Mouse (Mus musculus) embryonic facial prominence, embryonic 12.5 days (tissue): ENCODE data around the gene Olfr732. TPM values are rescaled to one million over a fixed set of nuclear protein-coding genes. Genes with fewer than 3 reads are reported as not detected.

ENCODE experiments used
- ATAC-seq: fragments of 200-750 bp; cut with Nextera tagmentation; 2 replicates; pipeline ENCODE4 v1.8.0; 2017; ENCODE audit not compliant: insufficient number of reproducible peaks, insufficient read depth, low FRiP score, low TSS enrichment
- H3K27ac ChIP-seq: fragments of 300-500 bp; sonication (generic); 2 replicates; pipeline ENCODE4 v1.5.1; 2016; ENCODE audit warnings: mild to moderate bottlenecking
- H3K27me3 ChIP-seq: fragments of 300-500 bp; sonication (generic); 2 replicates; pipeline ENCODE4 v1.6.1; 2016; ENCODE audit warnings: mild to moderate bottlenecking, moderate library complexity
- H3K36me3 ChIP-seq: fragments of 300-500 bp; sonication (generic); 2 replicates; pipeline ENCODE4 v1.6.1; 2016; ENCODE audit warnings: mild to moderate bottlenecking
- H3K4me1 ChIP-seq: fragments of 300-500 bp; sonication (generic); 2 replicates; pipeline ENCODE4 v1.6.1; 2016
- H3K4me2 ChIP-seq: fragments of 300-500 bp; sonication (generic); replicated peaks from 2 replicates; pipeline ENCODE4 v1.6.1; 2016; ENCODE audit warnings: mild to moderate bottlenecking, moderate library complexity
- H3K4me3 ChIP-seq: fragments of 300-500 bp; sonication (generic); 2 replicates; pipeline ENCODE4 v1.5.1; 2016; ENCODE audit warnings: mild to moderate bottlenecking
- H3K9ac ChIP-seq: fragments of 300-500 bp; sonication (generic); 2 replicates; pipeline ENCODE4 v1.6.1; 2016; ENCODE audit warnings: mild to moderate bottlenecking, moderate library complexity
- H3K9me3 ChIP-seq: fragments of 300-500 bp; sonication (generic); 2 replicates; pipeline ENCODE4 v1.6.1; 2016; ENCODE audit warnings: mild to moderate bottlenecking, moderate library complexity
- WGBS: fragments of 180-500 bp; shearing (Covaris S2); methylation state at CpG from one replicate; pipeline ENCODE4 v1.1.7; 2016; 5-methylcytosine and 5-hydroxymethylcytosine counted together
- polyA plus RNA-seq: library from polyadenylated mRNA; unstranded; fragments of >200 nt; fragmentation: Nextera tagmentation; extraction: Ambion mirVana; gene quantifications from 2 replicates; pipeline ENCODE4 v1.2.1, GENCODE M21; 2016

The Olfr732 gene
- not detected in 2 replicates for polyA plus RNA-seq

DNA sequence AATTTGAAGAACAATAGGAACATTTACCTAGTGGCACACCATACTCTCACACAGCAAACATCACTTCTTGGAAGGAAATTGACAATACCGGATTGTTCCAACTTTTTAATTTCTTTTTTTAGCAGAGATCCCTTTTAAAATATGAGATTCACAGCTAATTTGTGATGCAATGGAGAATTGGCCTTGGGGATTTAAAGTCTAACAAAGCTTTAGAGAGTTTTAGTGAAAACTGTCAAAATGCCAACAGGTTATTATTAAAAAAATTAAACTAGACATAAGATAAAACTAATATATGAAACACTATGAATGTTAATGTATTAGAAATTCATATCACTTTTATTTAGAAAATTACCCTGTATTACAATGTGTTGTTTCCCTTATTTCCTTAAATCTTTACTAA, at the start of gene Olfr732:
Gene Olfr732, minus strand, starts transcription at position 101 of the 400 bp plus-strand sequence.
- Histone ChIP-seq H3K27ac (no peak within 1 kb of the TSS), H3K9ac (no peak within 1 kb of the TSS), H3K9me3 (no peaks in the 10 kb centered on the region), H3K36me3 (no peaks in the 10 kb centered on the region), H3K4me2 (no peak within 1 kb of the TSS), H3K4me1 (no peaks in the 10 kb centered on the region), H3K27me3 (no peaks in the 10 kb centered on the region), H3K4me3 (no peak within 1 kb of the TSS)
- WGBS: 92% methylated on average over 1 of the region's 1 CpGs
- no peak for ATAC-seq

GRCm38 (mm10) chr14:50326661-50327060, 42.7 kb upstream of the Olfr732 start, which contains the start of gene Olfr734:
Gene Olfr734, minus strand, starts transcription at chr14:50326761.
- Histone ChIP-seq H3K4me1 (no peaks in the 10 kb centered on the region), H3K27me3 (no peaks in the 10 kb centered on the region), H3K27ac (no peak within 1 kb of the TSS), H3K36me3 (no peaks in the 10 kb centered on the region), H3K9ac (no peak within 1 kb of the TSS), H3K4me2 (no peak within 1 kb of the TSS), H3K9me3 (no peaks in the 10 kb centered on the region), H3K4me3 (no peak within 1 kb of the TSS)
- WGBS: 73% methylated on average over 1 of the region's 1 CpGs
- ATAC-seq: no peak

DNA sequence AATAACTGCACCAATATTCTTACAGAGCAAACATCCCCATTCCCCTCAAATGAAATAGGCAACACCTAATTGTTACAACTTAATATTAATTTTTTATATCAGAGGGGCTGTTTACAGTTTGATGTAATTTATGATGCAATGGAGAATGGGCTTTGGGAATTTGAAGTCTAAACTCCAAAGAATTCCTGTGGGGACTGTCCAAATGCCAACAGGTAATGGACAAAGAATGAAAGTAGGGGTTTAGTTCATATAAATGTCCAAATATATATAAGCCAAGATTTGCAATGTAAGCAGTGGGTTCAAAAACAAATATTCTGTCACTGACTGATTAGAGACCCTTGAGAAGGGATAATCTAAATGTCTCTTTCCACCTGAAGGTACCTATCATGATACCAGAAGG, 17.4 kb upstream of the Olfr732 start, which contains the start of gene Olfr733:
Gene Olfr733, minus strand, starts transcription at position 101 of the 400 bp plus-strand sequence.
- H3K27me3 ChIP-seq: no peaks in the 10 kb centered on the region
- H3K9me3 ChIP-seq: no peaks in the 10 kb centered on the region
- ATAC-seq: no peak
- H3K36me3 ChIP-seq: no peaks in the 10 kb centered on the region
- no peak within 1 kb of the TSS for H3K4me2 ChIP-seq
- H3K4me3 ChIP-seq: no peak within 1 kb of the TSS
- no peak within 1 kb of the TSS for H3K9ac ChIP-seq
- H3K27ac ChIP-seq: no peak within 1 kb of the TSS
- H3K4me1 ChIP-seq: no peaks in the 10 kb centered on the region

GRCm38 (mm10) chr14:50241766-50242165, 42.2 kb downstream of the Olfr732 start, which contains the start of gene Olfr731:
Gene Olfr731, minus strand, starts transcription at chr14:50241866.
- H3K36me3 ChIP-seq: no peaks in the 10 kb centered on the region
- H3K4me2 ChIP-seq: no peak within 1 kb of the TSS
- H3K9ac ChIP-seq: no peak within 1 kb of the TSS
- H3K4me3 ChIP-seq: no peak within 1 kb of the TSS
- H3K27ac ChIP-seq: no peak within 1 kb of the TSS
- H3K4me1 ChIP-seq: no peaks in the 10 kb centered on the region
- no peaks in the 10 kb centered on the region for H3K9me3 ChIP-seq
- WGBS: 80% methylated on average over 4 of the region's 4 CpGs
- no peaks in the 10 kb centered on the region for H3K27me3 ChIP-seq
- ATAC-seq: no peak

Other genes starting within 250 kb of the Olfr732 start
- not detected in 2 replicates for gene Olfr725, start 243.8 kb downstream of the Olfr732 start, polyA plus RNA-seq
- gene Olfr726, start 193.3 kb downstream of the Olfr732 start, polyA plus RNA-seq: not detected in 2 replicates
- not detected in 2 replicates for gene Olfr727, start 161.0 kb downstream of the Olfr732 start, polyA plus RNA-seq
- not detected in 2 replicates for gene Olfr728, start 141.5 kb downstream of the Olfr732 start, polyA plus RNA-seq
- not detected in 2 replicates for gene Olfr729, start 131.3 kb downstream of the Olfr732 start, polyA plus RNA-seq
- not detected in 2 replicates for gene Olfr730, start 96.0 kb downstream of the Olfr732 start, polyA plus RNA-seq
- gene Olfr731, start 42.3 kb downstream of the Olfr732 start, polyA plus RNA-seq: not detected in 2 replicates
- gene Olfr733, start 17.3 kb upstream of the Olfr732 start, polyA plus RNA-seq: not detected in 2 replicates
- gene Olfr734, start 42.6 kb upstream of the Olfr732 start, polyA plus RNA-seq: not detected in 2 replicates
- gene Olfr735, start 64.7 kb upstream of the Olfr732 start, polyA plus RNA-seq: not detected in 2 replicates
- gene Tlr11, start 73.7 kb upstream of the Olfr732 start, polyA plus RNA-seq: not detected in 2 replicates
- 0.12 TPM in 1 of 2 replicates, not detected in the other for gene Olfr736, start 97.0 kb upstream of the Olfr732 start, polyA plus RNA-seq
- not detected in 2 replicates for gene Olfr738, start 123.4 kb upstream of the Olfr732 start, polyA plus RNA-seq
- gene Olfr739, start 134.4 kb upstream of the Olfr732 start, polyA plus RNA-seq: not detected in 2 replicates
- gene Olfr740, start 161.3 kb upstream of the Olfr732 start, polyA plus RNA-seq: not detected in 2 replicates
- gene Olfr741, start 188.5 kb upstream of the Olfr732 start, polyA plus RNA-seq: not detected in 2 replicates
- gene Olfr742, start 219.4 kb upstream of the Olfr732 start, polyA plus RNA-seq: not detected in 2 replicates
- not detected in 2 replicates for gene Olfr743, start 237.6 kb upstream of the Olfr732 start, polyA plus RNA-seq